Mouse (Mus musculus) G1E (cell line): Measurements from ENCODE around the gene Rrm1.

ENCODE experiments used
- CTCF ChIP-seq: IDR thresholded peaks from 2 replicates; pipeline ENCODE4 v1.5.1; 2012; ENCODE audit warnings: low read depth, low read length, inconsistent platforms, mixed read lengths
- GATA1 ChIP-seq: IDR thresholded peaks from 2 replicates; pipeline ENCODE4 v1.6.1; 2012; ENCODE audit warnings: borderline replicate concordance, low read length, inconsistent platforms, mixed read lengths
- POLR2AphosphoS5 ChIP-seq: IDR thresholded peaks from 2 replicates; pipeline ENCODE4 v1.6.1; 2012; ENCODE audit warnings: low read depth, low read length, inconsistent platforms; ENCODE audit not compliant: insufficient replicate concordance
- TAL1 ChIP-seq: conservative IDR thresholded peaks from 2 replicates; pipeline ENCODE4 v1.6.1; 2012; ENCODE audit warnings: low read depth, low read length, inconsistent platforms, mixed read lengths

DNA sequence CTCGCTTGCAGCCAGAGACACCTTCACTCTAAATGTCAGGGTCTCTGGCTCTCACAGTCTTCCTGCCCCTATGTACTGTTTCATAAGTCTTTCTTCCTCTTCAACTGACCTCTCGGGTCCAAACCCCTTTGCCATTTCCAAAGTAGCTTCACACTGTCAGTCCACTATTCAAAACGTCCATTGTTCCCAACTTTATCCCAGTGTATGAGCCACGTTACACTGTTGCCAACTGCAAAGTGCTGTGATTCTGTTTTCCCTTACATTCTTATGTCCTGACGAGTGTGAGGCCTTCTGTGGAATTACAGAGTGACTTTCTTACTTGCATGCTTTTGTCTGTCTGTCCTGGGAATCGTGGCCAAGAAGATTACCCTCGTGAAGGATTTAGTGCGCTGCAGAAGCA is 26.1 kb downstream of the Rrm1 start:
- TF ChIP-seq CTCF, result no peak
- no peak for TF ChIP-seq POLR2AphosphoS5
- no peak for TF ChIP-seq TAL1
- no peak for TF ChIP-seq GATA1
